Comparison of ENCODE assay signal across 8 mouse cellular contexts in genomic region chr2:38643625-38644427, GRCm38 (mm10). TPM values are rescaled to one million over a fixed set of nuclear protein-coding genes. Genes with fewer than 3 reads are reported as not detected.
A peak's percentile ranks its signal among the peaks of the same experiment; 100 is the strongest.
DNase-seq lines count a peak whose midpoint lies in the region; ATAC-seq and TF ChIP-seq lines count a peak whose summit lies in the region.

Gene Psmb7, minus strand, starts transcription at chr2:38644087.

- peak; percentile 80 to 83 for DNase-seq in CD8-positive naive resting alpha-beta T cell, adult 2 months (ENCODE audit: low read depth in 2 of 2, low spot score in 2 of 2)
- DNase-seq in c-Kit-positive CD71-negative TER-119-negative erythroid progenitor cells, embryonic 14.5 days (ENCODE audit: low read depth): peak; percentile 93
- peak; percentile 95 for DNase-seq in forebrain, embryonic 10.5 days (ENCODE audit: extremely low spot score, low spot score)
- DNase-seq in kidney, postnatal 25 days: peak; percentile 95
- peak; percentile 88 to 91 (median 90) for DNase-seq in liver, embryonic 14.5 days (ENCODE audit: low read depth in 3 of 3, low spot score in 3 of 3)
- peak; percentile 91 for DNase-seq in neural tube, embryonic 11.5 days (ENCODE audit: low spot score)
- peak; percentile 93 for DNase-seq in stomach, postnatal 0 days (ENCODE audit: low spot score)

- no peak for TF ChIP-seq EP300 in liver, embryonic 14.5 days (IDR thresholded peaks at IDR 0.05; ENCODE audit: low read depth)
- no peak for TF ChIP-seq EP300 in stomach, postnatal 0 days (optimal IDR thresholded peaks at IDR 0.05)

- H3K4me3 ChIP-seq in forebrain, embryonic 10.5 days: peak within 1 kb of the TSS; percentile 86
- peak within 1 kb of the TSS; percentile 76 for H3K4me3 ChIP-seq in heart, embryonic 15.5 days
- peak within 1 kb of the TSS; percentile 91 to 99 for H3K4me3 ChIP-seq in liver, embryonic 14.5 days (ENCODE audit: insufficient read depth in 1 of 2, low read depth in 2 of 2, low read length in 2 of 2)
- peak within 1 kb of the TSS; percentile 92 for H3K4me3 ChIP-seq in neural tube, embryonic 11.5 days (ENCODE audit: low read depth, low read length)
- peak within 1 kb of the TSS; percentile 95 for H3K4me3 ChIP-seq in stomach, postnatal 0 days (ENCODE audit: low read depth, low read length)

- H3K27me3 ChIP-seq in forebrain, embryonic 10.5 days (ENCODE audit: poor library complexity, severe bottlenecking): no peaks in the 10 kb centered on the region
- no peaks in the 10 kb centered on the region for H3K27me3 ChIP-seq in heart, embryonic 15.5 days
- no peaks in the 10 kb centered on the region for H3K27me3 ChIP-seq in liver, embryonic 14.5 days (ENCODE audit: control insufficient read depth, insufficient read depth, low read length)
- H3K27me3 ChIP-seq in neural tube, embryonic 11.5 days (ENCODE audit: control insufficient read depth, insufficient read depth, low read length): no peaks in the 10 kb centered on the region
- no peaks in the 10 kb centered on the region for H3K27me3 ChIP-seq in stomach, postnatal 0 days (ENCODE audit: control insufficient read depth, insufficient read depth, low read length)

- peak within 1 kb of the TSS; percentile 73 for H3K9ac ChIP-seq in heart, embryonic 15.5 days
- H3K9ac ChIP-seq in liver, embryonic 14.5 days (replicated peaks): peak within 1 kb of the TSS; percentile 91
- H3K9ac ChIP-seq in neural tube, embryonic 11.5 days (ENCODE audit: low read length): peak within 1 kb of the TSS; percentile 83
- H3K9ac ChIP-seq in stomach, postnatal 0 days (ENCODE audit: low read length): peak within 1 kb of the TSS; percentile 94

- peak within 1 kb of the TSS; percentile 94 for H3K27ac ChIP-seq in forebrain, embryonic 10.5 days
- H3K27ac ChIP-seq in heart, embryonic 15.5 days: peak within 1 kb of the TSS; percentile 59
- H3K27ac ChIP-seq in liver, embryonic 14.5 days: peak within 1 kb of the TSS; percentile 4
- peak within 1 kb of the TSS; percentile 30; the same call in 1 of the 2 replicates for H3K27ac ChIP-seq in neural tube, embryonic 11.5 days (ENCODE audit: low read depth, low read length)
- peak within 1 kb of the TSS; percentile 76 for H3K27ac ChIP-seq in stomach, postnatal 0 days (replicated peaks)

- TF ChIP-seq CTCF in liver, embryonic 14.5 days (IDR thresholded peaks at IDR 0.05; ENCODE audit: low read depth): no peak
- no peak for TF ChIP-seq CTCF in stomach, postnatal 0 days (IDR thresholded peaks at IDR 0.05; ENCODE audit: low read depth)

- ATAC-seq in heart, embryonic 15.5 days (replicated peaks; ENCODE audit: insufficient number of reproducible peaks, insufficient read depth, low FRiP score, low read depth): peak; percentile 79
- peak; percentile 88 for ATAC-seq in liver, embryonic 14.5 days (ENCODE audit: insufficient read depth)
- ATAC-seq in neural tube, embryonic 11.5 days (ENCODE audit: insufficient read depth, low FRiP score, low TSS enrichment): peak; percentile 76
- ATAC-seq in stomach, postnatal 0 days (ENCODE audit: low FRiP score, low TSS enrichment): peak; percentile 90

- WGBS in forebrain, embryonic 10.5 days: 2% methylated on average over 52 of the region's 52 CpGs
- 2% methylated on average over 52 of the region's 52 CpGs for WGBS in heart, embryonic 15.5 days
- WGBS in liver, embryonic 14.5 days (ENCODE audit: insufficient replicate concordance): 3% methylated on average over 52 of the region's 52 CpGs
- 2% methylated on average over 52 of the region's 52 CpGs for WGBS in neural tube, embryonic 11.5 days
- WGBS in stomach, postnatal 0 days: 1% methylated on average over 52 of the region's 52 CpGs

- H3K4me2 ChIP-seq in heart, embryonic 15.5 days: peak within 1 kb of the TSS; percentile 80
- peak within 1 kb of the TSS; percentile 91 for H3K4me2 ChIP-seq in liver, embryonic 14.5 days (ENCODE audit: low read depth)
- H3K4me2 ChIP-seq in neural tube, embryonic 11.5 days (ENCODE audit: low read depth): peak within 1 kb of the TSS; percentile 76
- H3K4me2 ChIP-seq in stomach, postnatal 0 days (replicated peaks; ENCODE audit: low read depth): peak within 1 kb of the TSS; percentile 93

- peaks cover 27% of the 10 kb centered on the region for H3K4me1 ChIP-seq in forebrain, embryonic 10.5 days
- peaks cover 13% of the 10 kb centered on the region for H3K4me1 ChIP-seq in heart, embryonic 15.5 days (replicated peaks)
- H3K4me1 ChIP-seq in liver, embryonic 14.5 days (replicated peaks; ENCODE audit: control insufficient read depth in 2 of 2, insufficient read depth in 2 of 2, low read length in 1 of 2): peaks cover 7 to 11% of the 10 kb centered on the region in 2 experiments
- no peaks in the 10 kb centered on the region; the same call in 1 of the 2 replicates for H3K4me1 ChIP-seq in neural tube, embryonic 11.5 days (ENCODE audit: control insufficient read depth, insufficient read depth, low read length)
- peaks cover 4% of the 10 kb centered on the region; the same call in 1 of the 2 replicates for H3K4me1 ChIP-seq in stomach, postnatal 0 days (replicated peaks; ENCODE audit: control insufficient read depth, insufficient read depth)

- no peaks in the 10 kb centered on the region for H3K9me3 ChIP-seq in forebrain, embryonic 10.5 days
- H3K9me3 ChIP-seq in heart, embryonic 15.5 days (replicated peaks): no peaks in the 10 kb centered on the region
- no peaks in the 10 kb centered on the region for H3K9me3 ChIP-seq in liver, embryonic 14.5 days (ENCODE audit: control insufficient read depth, low read length)
- H3K9me3 ChIP-seq in neural tube, embryonic 11.5 days (ENCODE audit: control insufficient read depth, low read length): no peaks in the 10 kb centered on the region
- no peaks in the 10 kb centered on the region for H3K9me3 ChIP-seq in stomach, postnatal 0 days (ENCODE audit: control insufficient read depth, low read length)

- H3K36me3 ChIP-seq in forebrain, embryonic 10.5 days (replicated peaks): peaks cover 34% of the 10 kb centered on the region
- H3K36me3 ChIP-seq in heart, embryonic 15.5 days: peaks cover 31% of the 10 kb centered on the region
- peaks cover 32% of the 10 kb centered on the region for H3K36me3 ChIP-seq in liver, embryonic 14.5 days (replicated peaks; ENCODE audit: control insufficient read depth, insufficient read depth, low read depth)
- peaks cover 7% of the 10 kb centered on the region for H3K36me3 ChIP-seq in neural tube, embryonic 11.5 days (ENCODE audit: control insufficient read depth, insufficient read depth, low read length)
- H3K36me3 ChIP-seq in stomach, postnatal 0 days (ENCODE audit: control insufficient read depth, insufficient read depth, low read length): 0 out of 2 replicates have a peak, but pooled peaks cover 4% of the 10 kb centered on the region

RNA-seq across cellular contexts. Expression of gene Psmb7, which starts in this region (rescaled TPM):
- 335 and 344 TPM in 2 replicates for polyA plus RNA-seq in forebrain, embryonic 10.5 days (2016; fragmentation: Nextera tagmentation; extraction: Ambion mirVana)
- polyA plus RNA-seq in heart, embryonic 15.5 days (2015; fragmentation: Nextera tagmentation; extraction: Ambion mirVana): 204 and 205 TPM in 2 replicates
- 116 and 152 TPM in 2 replicates for polyA plus RNA-seq in liver, embryonic 14.5 days (2012; rRNA removed)
- 179 and 181 TPM in 2 replicates for polyA plus RNA-seq in liver, embryonic 14.5 days (2014; fragmentation: Nextera tagmentation; extraction: Ambion mirVana)
- polyA plus RNA-seq in neural tube, embryonic 11.5 days (2014; fragmentation: Nextera tagmentation; extraction: Ambion mirVana): 352 and 360 TPM in 2 replicates
- 162 and 166 TPM in 2 replicates for polyA plus RNA-seq in stomach, postnatal 0 days (2015; fragmentation: Nextera tagmentation; extraction: Ambion mirVana)

Comparison
In these comparisons a context has a peak if more than half of its experiments do, and no peak if none do; other contexts are left out.
1. Peak in every context shown above with its lines: DNase-seq, ATAC-seq, H3K4me3 ChIP-seq and H3K27ac ChIP-seq.
2. H3K27ac ChIP-seq: peak in every context shown above with its lines; median percentile 94 in forebrain, embryonic 10.5 days; 76 in stomach, postnatal 0 days; 59 in heart, embryonic 15.5 days; 30 in neural tube, embryonic 11.5 days; 4 in liver, embryonic 14.5 days.